Mouse (Mus musculus): ENCODE results near the gene Per2.

Gene Per2

DNA sequence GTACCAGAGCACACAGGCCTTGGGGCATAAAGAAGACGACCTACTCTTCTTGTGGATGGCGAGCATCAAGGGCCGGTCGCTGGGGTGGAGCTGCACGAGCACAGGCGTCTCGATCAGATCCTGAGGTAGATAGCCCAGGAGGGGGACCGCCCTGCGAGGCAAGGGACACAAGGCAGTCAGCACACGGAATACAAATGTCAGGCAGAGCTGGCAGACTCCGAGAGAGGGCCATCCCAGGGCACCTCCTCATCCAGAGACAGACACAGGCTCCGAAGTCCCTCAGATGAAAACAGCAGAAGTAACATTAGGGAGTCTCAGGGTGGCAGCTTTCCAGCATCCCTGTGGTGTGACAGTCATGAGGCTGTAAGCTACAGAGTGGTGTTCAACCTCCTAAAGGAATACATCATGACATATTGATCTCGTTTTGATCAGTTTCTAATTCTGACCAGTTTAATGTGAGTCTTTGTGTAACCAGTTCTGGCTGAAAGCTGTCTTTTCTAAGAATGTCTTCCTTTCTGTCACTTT lies 23.5 kb downstream of the Per2 start:
- no peak for DNase-seq (ENCODE audit: extremely low read depth, low read depth)

DNA sequence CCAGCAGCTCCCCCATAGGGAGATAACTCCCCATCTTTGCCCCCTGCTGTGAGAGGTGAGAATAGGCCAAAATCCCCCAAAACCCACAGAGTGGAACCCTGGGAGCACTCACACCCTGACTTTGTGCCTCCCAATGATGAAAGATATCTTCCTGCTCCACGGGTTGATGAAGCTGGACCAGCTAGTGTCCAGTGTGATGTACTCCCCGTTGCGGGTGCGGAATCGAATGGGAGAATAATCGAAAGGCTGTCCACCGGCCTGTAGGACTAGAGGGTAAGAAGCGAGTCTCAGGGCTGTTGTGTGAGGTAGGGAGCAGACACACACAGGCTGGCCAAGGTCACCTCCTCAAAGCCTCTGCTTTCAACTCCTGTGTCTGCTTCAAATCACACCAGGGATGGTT lies 24.2 kb downstream of the Per2 start:
- no peak for DNase-seq (ENCODE audit: extremely low read depth, low read depth)

DNA sequence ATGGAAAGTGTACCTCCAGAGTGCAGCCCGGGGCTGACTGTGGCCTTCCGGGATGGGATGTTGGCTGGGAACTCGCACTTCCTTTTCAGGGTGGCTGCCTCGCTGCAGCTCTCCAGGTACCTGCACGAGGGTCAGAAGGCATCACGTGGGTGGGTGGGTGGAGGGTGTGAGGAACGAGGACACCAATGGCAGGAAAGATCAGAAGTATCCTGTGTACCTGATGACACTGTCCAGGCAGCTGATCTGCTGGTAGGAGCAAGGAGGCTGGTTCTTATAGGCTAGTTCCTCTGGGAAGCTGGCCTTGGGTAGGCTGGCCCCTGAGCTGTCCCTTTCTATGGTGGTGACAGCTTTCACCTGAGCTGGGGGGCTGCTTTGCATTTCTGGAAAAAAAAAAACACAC lies 28.4 kb downstream of the Per2 start:
- no peak for DNase-seq (ENCODE audit: extremely low read depth, low read depth)

DNA sequence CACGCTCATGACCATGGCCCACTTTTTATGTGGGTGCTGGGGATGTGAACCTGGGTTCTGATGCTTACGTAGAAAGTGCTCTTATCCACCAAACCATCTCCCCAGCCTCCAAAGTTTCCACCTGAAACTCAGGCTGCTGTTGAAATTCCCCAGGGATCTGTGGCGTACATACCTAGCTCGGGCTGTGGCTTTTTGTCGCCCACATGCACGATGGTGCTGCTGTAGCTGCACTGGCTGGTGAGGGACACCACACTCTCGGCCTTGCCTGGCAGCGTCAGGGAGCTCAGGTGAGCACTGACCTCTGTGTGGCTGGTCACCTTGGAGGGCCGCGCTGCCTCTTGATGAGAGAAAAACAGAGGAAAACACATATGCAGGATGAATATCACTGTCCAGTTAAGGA lies 29.9 kb downstream of the Per2 start:
- DNase-seq (ENCODE audit: extremely low read depth, low read depth), result no peak

DNA sequence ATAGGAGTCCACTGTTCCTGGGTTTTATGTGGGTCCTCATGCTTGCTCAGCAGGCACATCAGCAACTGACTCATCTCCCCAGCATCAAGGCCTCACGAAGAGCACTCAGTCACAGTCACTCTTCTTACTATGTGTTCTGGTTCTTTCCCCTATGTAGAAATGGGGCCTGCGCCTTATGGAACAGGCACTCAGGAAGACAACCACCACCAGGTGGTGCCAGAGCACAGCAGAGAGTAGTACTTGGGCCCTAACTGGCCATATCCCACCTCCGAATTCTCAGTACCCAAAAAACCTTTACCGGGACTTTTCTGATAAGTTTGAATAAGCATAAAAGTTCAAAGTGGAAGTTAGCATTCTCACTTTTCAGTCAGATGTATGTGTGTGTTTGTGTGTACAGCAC lies 30.5 kb downstream of the Per2 start:
- DNase-seq (ENCODE audit: extremely low read depth, low read depth), result peak; percentile 33

DNA sequence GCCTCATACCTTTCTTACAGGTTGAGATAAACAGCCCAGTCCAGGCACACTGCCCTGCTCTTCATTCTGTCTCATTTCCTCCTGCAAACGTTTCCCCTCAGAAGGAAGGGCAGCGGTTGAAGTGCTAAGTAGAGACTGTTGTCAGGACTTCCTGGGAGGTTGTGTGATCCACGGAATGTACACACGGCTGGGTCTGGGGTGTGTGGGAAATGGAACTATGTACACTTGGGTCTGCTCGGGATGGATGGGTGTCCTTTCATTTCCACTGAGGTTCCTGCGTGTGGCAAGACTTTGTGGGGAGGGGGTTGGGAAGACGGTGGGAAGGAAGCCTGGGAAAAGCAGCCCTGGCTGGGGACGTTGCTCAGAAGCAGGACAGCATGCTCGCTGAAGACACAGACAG lies 32.7 kb downstream of the Per2 start:
- no peak for DNase-seq (ENCODE audit: extremely low read depth, low read depth)

DNA sequence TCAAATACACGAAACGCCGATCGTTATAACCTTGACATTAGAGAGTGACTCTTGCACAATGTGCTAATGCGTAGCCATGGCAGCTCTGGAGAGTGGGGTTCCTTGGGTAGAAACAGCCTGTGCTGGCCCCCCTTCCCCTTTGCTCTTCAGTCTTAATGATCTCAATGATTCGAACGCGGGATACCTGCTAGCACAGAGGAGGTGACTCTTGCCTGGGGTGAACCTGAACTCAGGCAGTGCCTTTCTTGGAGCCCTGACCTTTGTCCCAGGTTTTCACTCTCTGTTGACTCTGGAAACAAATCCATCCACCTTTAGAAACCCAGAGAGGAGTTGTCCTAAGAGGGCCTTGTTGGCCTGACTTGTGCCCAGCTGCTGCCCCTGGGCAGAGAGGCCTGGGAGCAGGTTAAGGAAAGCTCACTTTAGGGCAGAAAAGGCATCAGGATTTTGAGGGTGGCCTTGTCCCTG lies 38.5 kb downstream of the Per2 start:
- DNase-seq (ENCODE audit: extremely low read depth, low read depth), result no peak

DNA sequence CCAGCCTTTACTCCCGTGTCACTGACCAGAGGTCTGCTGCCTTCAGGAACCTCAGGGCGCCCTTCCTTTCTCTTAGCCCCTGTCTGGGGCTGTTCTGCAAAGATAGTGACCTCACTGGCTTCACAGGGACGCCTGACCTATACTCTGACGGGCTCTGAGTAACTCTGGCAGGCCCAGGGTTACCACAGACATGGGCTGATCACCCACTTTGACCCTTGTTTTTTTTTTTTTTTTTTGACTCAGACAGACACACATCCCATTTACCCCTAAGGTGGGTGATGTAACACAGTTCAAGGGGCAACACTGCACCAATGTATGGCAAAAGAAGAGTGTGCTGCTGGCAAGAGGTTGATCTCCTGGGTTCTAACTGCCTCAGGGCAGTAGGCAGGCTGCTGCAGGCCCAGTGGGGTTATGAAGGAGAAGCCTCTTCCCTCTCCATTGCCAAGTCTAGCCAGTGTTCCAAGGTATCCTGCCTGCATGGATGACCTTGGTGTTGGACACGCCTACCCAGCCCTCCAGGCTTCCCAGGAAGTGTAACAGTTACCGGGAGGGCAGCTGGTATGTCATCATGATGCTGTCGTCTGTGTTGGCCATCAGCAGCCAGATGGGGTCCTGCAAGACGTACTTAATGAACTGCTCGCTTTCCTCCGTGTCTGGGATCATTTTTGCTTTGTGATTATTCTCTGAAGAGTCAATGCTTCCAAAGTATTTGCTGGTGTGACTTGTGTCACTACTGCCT lies 39.1 kb downstream of the Per2 start:
- DNase-seq (ENCODE audit: extremely low read depth, low read depth), result no peak

DNA sequence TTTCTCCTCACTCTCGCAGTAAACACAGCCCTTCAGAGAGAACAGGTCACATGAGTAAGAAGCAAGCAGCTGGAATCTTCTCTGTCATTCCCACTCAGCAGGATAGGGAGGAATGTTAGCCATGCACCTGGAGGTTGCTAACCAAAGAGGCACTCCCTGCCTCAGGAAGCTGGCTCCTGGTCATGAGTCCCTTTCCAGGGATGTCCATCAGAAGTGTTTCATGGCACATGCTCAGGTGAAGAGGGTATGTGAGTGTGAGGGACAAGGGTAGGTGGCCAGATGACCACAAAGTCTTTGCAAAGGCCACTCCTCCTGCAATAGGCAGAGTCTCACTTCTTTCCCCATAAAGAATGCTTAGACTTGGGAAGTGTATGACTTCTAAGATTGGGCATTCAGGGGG lies 41.1 kb downstream of the Per2 start:
- DNase-seq (ENCODE audit: extremely low read depth, low read depth), result no peak

DNA sequence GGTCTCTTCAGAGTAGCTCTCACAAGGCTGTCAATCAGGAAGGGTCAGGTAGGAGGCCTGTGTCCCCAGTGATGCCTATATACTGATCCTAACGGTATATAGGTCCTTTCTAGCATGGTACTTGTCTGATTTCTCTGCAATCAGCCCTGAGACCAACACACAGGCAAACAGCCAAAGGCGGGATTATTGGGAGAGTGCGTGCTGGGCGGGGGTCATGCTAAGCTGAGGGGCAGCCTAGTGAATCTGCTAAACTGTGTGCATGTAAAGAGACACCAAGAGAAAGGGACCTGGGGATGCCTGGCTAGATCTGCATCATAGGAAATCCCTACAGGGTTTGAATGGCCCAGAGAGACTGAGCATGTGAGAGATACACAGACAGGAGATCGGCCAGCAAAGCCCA lies 43.8 kb downstream of the Per2 start:
- no peak for DNase-seq (ENCODE audit: extremely low read depth, low read depth)

DNA sequence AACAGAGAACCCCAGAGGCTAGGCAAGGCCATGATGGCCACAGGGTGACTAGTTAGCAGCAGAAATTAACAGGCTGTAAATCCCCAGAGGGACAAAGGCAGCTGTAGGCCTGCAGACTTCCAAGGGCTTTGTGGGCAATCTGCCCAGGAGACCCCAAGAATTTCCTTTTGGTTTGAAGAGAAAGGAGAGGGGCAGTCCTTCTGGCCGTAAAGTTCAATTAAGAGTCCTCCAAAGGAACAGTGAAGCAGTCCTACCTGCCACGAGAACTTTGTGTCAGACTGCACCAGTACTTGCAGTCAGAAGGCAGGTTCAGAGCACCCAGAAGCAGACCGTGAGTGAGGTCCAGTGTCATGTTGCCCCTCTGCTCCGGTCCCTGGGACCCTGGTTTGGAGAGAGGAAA lies 44.2 kb downstream of the Per2 start:
- DNase-seq (ENCODE audit: extremely low read depth, low read depth), result no peak

DNA sequence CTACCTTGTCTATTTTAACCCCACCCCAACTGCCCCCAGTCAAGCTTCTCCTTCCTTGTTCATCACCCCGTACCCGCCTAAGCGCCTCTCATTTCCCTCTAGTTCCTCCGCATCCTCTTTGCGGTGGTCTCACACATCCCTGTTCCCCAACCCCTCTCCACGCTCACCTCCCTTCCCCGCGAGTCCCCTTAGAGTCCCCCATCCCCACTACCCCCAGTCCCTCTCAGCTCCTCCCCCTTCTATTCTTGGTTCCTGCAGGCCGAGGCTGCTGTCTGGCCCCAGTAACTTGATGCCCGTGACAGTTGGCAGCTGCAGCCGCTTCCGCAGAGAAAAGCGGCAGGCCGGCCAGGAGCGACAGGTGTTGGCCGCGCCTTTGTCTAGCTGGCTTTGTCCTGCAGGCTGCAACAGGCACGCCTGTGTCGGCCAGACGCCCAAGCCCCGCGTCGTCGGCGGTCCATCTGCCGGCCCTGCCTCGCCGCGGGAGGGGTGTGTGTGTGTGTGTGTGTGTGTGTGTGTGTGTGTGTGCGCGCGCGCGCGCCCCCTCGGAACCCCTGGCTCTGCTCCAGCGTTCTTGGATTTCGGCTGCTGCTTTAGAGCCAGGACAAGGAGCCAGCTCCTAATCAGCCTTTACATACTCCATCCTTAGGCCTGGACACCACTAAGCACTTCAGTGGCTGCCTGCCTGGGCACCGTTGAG lies 45.1 kb downstream of the Per2 start, which contains the start of gene Hes6:
Hes6 (minus strand) TSS at position 141 of the 697 bp plus-strand sequence.
- DNase-seq (ENCODE audit: extremely low read depth, low read depth), result peak; percentile 46

DNA sequence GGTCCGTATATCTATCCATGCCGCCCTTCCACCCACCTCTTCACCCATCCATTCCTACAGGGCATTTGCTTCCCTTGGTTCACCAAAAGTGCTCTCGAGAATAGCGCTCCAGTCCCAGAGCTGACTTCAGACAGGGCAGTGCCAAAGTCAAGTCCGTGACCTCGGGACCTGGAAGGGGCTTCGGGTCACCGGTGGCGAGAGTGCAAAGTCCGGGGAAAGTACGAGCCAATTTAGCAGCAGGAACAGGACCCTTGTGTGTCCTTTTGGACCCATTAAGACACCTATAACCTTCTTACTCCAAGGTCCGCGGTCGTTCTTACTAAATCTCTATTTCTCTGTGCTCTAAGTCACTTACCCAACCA lies 45.6 kb downstream of the Per2 start:
- DNase-seq (ENCODE audit: extremely low read depth, low read depth), result no peak

DNA sequence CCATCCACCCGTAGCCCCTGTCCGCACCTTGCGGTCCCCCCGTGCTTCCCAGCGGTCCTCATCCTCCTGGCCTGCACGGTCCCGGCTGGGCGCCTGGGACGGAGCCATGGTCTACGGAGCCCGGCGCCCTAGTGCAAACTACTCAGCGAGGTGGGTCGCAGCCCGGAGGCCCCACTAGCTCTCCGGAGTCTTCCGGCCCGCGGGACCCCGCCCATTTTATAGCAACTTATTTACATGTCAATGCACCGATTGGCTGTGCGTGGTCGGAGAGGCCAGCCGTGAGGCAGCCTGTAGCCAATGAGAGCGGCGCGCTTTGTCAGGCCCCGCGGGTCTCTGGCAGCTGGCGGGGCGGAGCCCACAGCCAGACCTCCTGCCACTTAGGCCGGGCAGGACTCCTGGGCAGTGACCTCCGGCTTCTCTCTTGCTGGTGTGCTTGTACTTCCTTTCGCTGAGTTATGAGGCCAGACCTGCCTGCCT lies 46.1 kb downstream of the Per2 start:
- DNase-seq (ENCODE audit: extremely low read depth, low read depth), result peak; percentile 93

DNA sequence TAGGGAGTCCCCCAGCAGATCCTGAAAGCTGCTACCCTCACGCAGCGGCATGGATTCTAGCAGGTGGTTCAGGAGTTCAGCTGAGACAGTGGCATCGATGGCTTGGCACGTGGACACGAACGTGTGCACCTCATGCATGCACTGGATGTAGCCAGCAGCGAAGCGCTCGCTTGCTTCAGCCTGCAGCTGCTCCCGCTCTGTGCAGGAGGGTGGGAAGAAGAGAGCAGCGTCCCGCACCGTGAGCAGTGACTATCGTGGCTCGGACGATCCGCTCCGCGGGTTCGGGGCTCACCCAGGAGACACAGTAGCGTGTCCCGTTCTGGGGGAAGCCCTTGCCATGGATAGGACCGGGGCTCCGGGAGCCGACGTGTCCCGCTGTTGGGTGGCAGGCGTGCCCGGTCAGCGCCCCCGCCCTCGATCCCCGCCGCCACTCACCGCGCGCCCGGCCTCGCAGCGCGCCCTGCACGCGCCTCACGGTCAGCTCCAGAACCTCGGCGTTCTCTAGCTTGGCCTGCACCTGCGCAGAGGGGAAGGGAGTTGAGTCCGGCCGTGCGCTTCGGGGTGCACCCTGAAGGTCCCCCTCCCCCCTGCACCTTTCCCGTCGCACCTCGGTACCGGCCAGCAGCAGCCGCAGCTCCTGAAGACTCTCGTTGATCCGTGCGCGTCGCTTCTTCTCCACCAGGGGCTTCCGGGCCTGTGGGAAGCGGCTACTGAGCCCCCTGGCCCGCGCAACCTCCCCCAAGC lies 46.7 kb downstream of the Per2 start:
- DNase-seq (ENCODE audit: extremely low read depth, low read depth), result peak; percentile 11

DNA sequence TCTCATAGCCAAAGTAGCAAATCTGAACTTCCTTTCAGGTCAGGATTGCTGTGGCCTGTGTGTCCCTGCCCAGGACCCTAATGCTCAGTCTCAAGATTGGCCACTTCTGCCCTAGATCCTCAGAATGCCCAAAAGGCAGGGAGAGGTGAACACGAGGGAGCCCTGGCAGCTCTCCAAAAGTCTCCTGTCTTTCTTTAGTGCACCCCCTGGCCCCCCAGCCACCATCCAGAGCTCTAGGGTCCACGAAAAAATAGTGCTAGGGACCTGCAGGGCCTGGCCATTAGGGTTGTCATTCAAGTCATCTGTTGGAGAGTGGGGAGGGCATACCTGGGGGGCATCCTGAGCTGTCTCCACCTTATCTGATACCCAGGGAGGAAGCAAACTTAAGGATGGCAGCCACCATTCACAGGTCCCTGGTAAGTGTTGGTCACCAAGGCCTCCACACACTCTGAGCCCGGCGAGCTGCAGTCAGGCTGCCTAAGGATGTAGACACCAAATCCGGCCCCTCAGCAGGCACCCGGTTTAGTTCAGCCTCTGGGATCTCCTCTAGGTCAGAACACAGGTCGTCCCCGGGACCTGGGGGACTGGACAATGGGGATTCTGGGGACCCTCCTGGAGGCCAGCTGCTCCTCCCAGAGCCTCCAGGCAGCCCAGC lies 47.4 kb downstream of the Per2 start:
- no peak for DNase-seq (ENCODE audit: extremely low read depth, low read depth)

DNA sequence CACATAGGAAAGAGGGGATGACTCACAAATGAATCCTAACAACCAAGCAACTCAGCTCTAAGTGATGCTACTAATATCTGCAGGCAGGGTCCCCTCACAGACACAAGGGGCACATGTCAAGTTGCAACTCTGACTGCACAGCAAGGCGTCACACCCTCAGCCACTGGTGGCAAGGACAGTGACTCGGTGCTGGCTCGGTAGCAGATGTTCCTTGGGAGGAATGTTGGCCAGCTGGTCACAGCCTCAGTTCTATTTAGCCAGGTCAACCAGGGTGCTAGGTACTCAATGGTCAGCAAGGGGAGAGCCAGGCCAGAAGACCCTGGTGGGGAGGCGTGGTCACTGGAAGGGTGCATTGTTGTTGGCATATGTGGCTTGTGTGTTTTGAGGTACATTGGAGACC lies 51.3 kb downstream of the Per2 start:
- DNase-seq (ENCODE audit: extremely low read depth, low read depth), result no peak

DNA sequence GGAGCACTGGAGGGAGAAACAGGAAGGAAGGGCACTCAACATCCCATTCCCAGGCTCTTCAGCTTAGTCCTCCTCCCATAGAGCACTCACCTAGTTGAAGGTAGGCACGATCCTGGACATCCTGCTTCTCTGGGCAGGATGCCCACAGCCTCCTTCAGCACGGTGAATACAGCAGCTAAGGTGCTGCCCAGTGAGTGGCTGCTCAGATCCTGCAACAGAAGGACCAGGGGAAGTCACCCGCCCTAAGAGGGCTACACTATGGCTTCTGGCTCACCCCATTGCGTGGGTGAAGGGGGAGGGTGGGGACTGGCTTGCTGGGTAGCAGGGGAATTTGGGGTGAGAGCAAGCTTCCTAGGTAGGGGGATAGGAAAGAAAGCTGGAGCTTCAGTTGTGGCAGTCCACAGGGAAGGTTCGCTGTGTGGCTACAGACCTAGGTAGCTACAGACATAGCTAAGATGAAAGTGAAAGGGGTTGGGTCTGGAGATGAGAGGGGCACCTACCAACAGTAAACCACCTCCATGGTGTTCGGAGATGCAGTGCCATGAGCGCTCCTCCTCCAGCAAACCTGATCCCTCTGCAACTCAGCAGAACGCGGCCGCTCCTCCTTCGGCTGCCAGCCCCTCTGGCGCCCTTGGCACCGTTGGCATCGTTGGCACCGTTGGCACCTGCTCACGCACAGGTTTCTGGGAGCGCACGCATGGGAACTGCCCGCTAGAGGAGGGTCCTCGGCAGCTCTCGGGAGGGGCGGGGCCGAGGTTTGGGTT lies 53.5 kb downstream of the Per2 start:
- DNase-seq (ENCODE audit: extremely low read depth, low read depth), result no peak

DNA sequence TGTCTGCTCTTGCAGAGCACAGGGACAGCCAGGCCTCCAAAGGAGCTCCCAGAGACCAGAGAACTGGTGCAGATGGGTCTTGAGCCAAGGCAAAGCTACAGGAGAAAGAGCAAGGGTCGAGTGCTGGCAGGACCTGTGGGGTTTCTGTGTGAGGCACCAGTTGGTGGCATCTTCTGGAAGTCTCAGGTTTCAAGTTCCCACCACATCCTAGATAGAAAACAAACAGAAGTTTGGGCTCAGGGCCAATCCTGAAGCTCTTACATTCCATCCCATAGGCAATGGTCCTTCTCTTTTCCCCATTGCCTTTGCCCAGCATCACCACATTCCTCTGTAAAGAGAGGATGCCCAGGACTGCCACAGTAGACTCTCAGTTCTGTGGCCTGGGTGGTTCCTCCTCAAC lies 54.1 kb downstream of the Per2 start:
- no peak for DNase-seq (ENCODE audit: extremely low read depth, low read depth)

DNA sequence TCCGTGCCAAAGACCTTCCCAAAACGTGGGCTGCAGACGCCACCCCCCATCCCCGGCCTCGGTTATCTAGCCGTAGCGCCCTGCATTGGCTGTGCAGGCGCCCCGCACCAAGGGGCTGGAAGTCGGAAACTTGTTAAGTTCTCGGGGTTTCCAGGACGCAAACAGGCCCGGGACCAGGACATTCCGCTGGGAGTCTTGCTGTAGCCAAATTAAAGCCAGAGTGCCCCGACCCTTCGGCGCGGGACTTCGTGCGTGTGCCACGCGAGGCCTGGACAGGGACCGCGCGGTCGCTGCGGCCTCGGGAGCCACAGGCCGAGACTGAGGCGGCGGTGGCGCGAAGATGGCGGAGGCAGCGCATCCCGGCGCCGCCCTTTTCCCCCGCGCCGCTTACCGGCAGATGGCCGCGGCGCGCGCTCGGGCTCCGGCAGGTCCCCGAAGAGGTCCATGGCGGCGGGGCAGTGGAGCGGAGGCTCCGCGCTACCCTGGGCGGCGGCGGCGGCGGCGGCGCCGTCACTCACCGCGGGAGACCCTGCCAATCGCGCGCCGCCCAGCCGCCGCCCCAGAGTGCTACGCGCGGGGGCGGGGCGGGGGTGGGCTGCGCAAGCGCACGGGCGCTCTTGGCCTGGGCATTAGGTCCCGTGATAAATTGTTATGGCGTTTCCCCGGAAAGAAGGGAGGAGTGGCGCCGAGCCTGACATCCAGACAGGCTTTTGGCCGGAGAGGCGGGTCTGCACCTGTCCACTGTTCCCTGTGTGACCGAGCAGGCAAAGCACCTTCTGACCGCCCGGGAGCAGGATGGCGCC lies 60.7 kb downstream of the Per2 start, which contains the start of gene Ilkap:
Ilkap (minus strand) TSS at position 556 of the 803 bp plus-strand sequence.
- DNase-seq (ENCODE audit: extremely low read depth, low read depth), result peak; percentile 52
